ENCODE assay signal across 23 mouse cellular contexts in genomic region chr7:69273670-69274069, GRCm38 (mm10).
DNase-seq lines count a peak whose midpoint lies in the region; ATAC-seq and TF ChIP-seq lines count a peak whose summit lies in the region.
"Had no signal": no experiment of that assay in that cellular context is flagged by ENCODE, and none has a peak within 500 bp of the region (broad histone marks: within the 10 kb centered on the region; RNA-seq: fewer than 3 reads in every experiment).

No protein-coding gene starts in this region.

- no peaks in the 10 kb centered on the region for H3K36me3 ChIP-seq in forebrain, embryonic 15.5 days
- H3K36me3 ChIP-seq in forebrain, embryonic 12.5 days (replicated peaks) = no peaks in the 10 kb centered on the region
- H3K36me3 ChIP-seq in forebrain, postnatal 0 days (ENCODE audit: insufficient read depth) = no peaks in the 10 kb centered on the region
- H3K36me3 ChIP-seq: heart, embryonic 10.5 days; heart, embryonic 13.5 days; hindbrain, embryonic 12.5 days; hindbrain, embryonic 15.5 days; intestine, embryonic 15.5 days had no signal

- no peak for TF ChIP-seq POLR2A in brain, embryonic 14.5 days (IDR thresholded peaks at IDR 0.05; ENCODE audit: borderline replicate concordance, extremely low read depth, insufficient read depth, insufficient read length, poor library complexity, severe bottlenecking)

- H3K9me3 ChIP-seq in forebrain, embryonic 15.5 days = no peaks in the 10 kb centered on the region
- no peaks in the 10 kb centered on the region for H3K9me3 ChIP-seq in forebrain, embryonic 12.5 days
- no peaks in the 10 kb centered on the region for H3K9me3 ChIP-seq in forebrain, postnatal 0 days (ENCODE audit: low read length)
- H3K9me3 ChIP-seq: heart, embryonic 10.5 days; heart, embryonic 13.5 days; hindbrain, embryonic 12.5 days; hindbrain, embryonic 15.5 days; intestine, embryonic 15.5 days had no signal

- peaks cover 7% of the 10 kb centered on the region for H3K4me1 ChIP-seq in forebrain, embryonic 15.5 days
- no peaks in the 10 kb centered on the region for H3K4me1 ChIP-seq in forebrain, embryonic 12.5 days
- no peaks in the 10 kb centered on the region; the same call in 1 of the 2 replicates for H3K4me1 ChIP-seq in forebrain, postnatal 0 days (ENCODE audit: insufficient read depth)
- H3K4me1 ChIP-seq: heart, embryonic 10.5 days; heart, embryonic 13.5 days; hindbrain, embryonic 12.5 days; intestine, embryonic 15.5 days had no signal

- peak; percentile 2 for DNase-seq in cerebellum, postnatal 10 days
- no peak for DNase-seq in cerebellum, adult 8-10 months
- peak; percentile 55 for DNase-seq in brain, embryonic 14.5 days (ENCODE audit: low read depth)
- peak; percentile 50 for DNase-seq in forebrain, postnatal 0 days
- DNase-seq in heart, postnatal 36 days = no peak
- DNase-seq: adrenal gland, adult 8-10 months; adrenal gland, postnatal 25 days; cerebellum, adult 11 months; cerebellum, adult 2 months; cerebellum, postnatal 14 days; gastrocnemius, postnatal 10 days; gastrocnemius, postnatal 36 days; heart, adult 2 months; heart, postnatal 14 days; kidney, adult 11 months had no signal

- intact Hi-C loops in heart, postnatal 36 days (cut with DNase I) = no loop called here

- H3K4me3 ChIP-seq in forebrain, embryonic 15.5 days = no peak overlapping the region
- no peak overlapping the region for H3K4me3 ChIP-seq in forebrain, embryonic 12.5 days (replicated peaks)
- H3K4me3 ChIP-seq in forebrain, postnatal 0 days (ENCODE audit: low read depth, low read length) = no peak overlapping the region
- H3K4me3 ChIP-seq: heart, adult 2 months; heart, embryonic 10.5 days; heart, embryonic 13.5 days; hindbrain, embryonic 12.5 days; hindbrain, embryonic 15.5 days; intestine, embryonic 15.5 days had no signal

- ATAC-seq in forebrain, embryonic 15.5 days (replicated peaks) = peak; percentile 73
- no peak for ATAC-seq in forebrain, embryonic 12.5 days (ENCODE audit: low FRiP score)
- ATAC-seq in forebrain, postnatal 0 days = peak; percentile 77
- ATAC-seq: activated CD4-positive, CD25-positive, alpha-beta regulatory T cell, adult 4 months; intestine, embryonic 15.5 days had no signal

- H3K27ac ChIP-seq in forebrain, embryonic 15.5 days (replicated peaks) = no peak overlapping the region
- no peak overlapping the region for H3K27ac ChIP-seq in forebrain, embryonic 12.5 days
- H3K27ac ChIP-seq in forebrain, postnatal 0 days (ENCODE audit: low read depth, low read length) = no peak overlapping the region
- H3K27ac ChIP-seq: heart, adult 2 months; heart, embryonic 10.5 days; heart, embryonic 13.5 days; hindbrain, embryonic 12.5 days; hindbrain, embryonic 15.5 days; intestine, embryonic 15.5 days had no signal

- no peak for TF ChIP-seq CTCF in brain, embryonic 14.5 days (IDR thresholded peaks at IDR 0.05; ENCODE audit: borderline replicate concordance, extremely low read depth, insufficient read depth, insufficient read length)
- TF ChIP-seq CTCF in forebrain, postnatal 0 days (IDR thresholded peaks at IDR 0.05; ENCODE audit: low read depth) = no peak

- WGBS in forebrain, embryonic 15.5 days = 49% methylated on average over 1 of the region's 1 CpGs
- WGBS in forebrain, embryonic 12.5 days = 66% methylated on average over 1 of the region's 1 CpGs
- 54% methylated on average over 1 of the region's 1 CpGs for WGBS in forebrain, postnatal 0 days

- H3K4me2 ChIP-seq in forebrain, embryonic 15.5 days (replicated peaks) = no peak overlapping the region
- H3K4me2 ChIP-seq in forebrain, embryonic 12.5 days = no peak overlapping the region
- no peak overlapping the region for H3K4me2 ChIP-seq in forebrain, postnatal 0 days (ENCODE audit: low read depth)
- H3K4me2 ChIP-seq: heart, embryonic 13.5 days; hindbrain, embryonic 12.5 days; hindbrain, embryonic 15.5 days; intestine, embryonic 15.5 days had no signal

- no peaks in the 10 kb centered on the region for H3K27me3 ChIP-seq in forebrain, embryonic 15.5 days
- no peaks in the 10 kb centered on the region for H3K27me3 ChIP-seq in forebrain, embryonic 12.5 days
- no peaks in the 10 kb centered on the region for H3K27me3 ChIP-seq in forebrain, postnatal 0 days (ENCODE audit: insufficient read depth, low read length)
- H3K27me3 ChIP-seq: heart, embryonic 13.5 days; hindbrain, embryonic 12.5 days; hindbrain, embryonic 15.5 days; intestine, embryonic 15.5 days had no signal

- no peak overlapping the region for H3K9ac ChIP-seq in forebrain, embryonic 15.5 days (replicated peaks)
- H3K9ac ChIP-seq in forebrain, embryonic 12.5 days = no peak overlapping the region
- H3K9ac ChIP-seq in forebrain, postnatal 0 days = no peak overlapping the region
- H3K9ac ChIP-seq: heart, embryonic 13.5 days; hindbrain, embryonic 12.5 days; hindbrain, embryonic 15.5 days; intestine, embryonic 15.5 days had no signal

Comparison
In these comparisons a context has a peak if more than half of its experiments do, and no peak if none do; other contexts are left out.
1. DNase-seq: peak in cerebellum, postnatal 10 days (2 of 2), brain, embryonic 14.5 days (single experiment) and forebrain, postnatal 0 days (single experiment); none in cerebellum, adult 8-10 months (single experiment) and heart, postnatal 36 days (0 of 2).